Mouse (Mus musculus) lung, postnatal 0 days (tissue): ENCODE measurements around the gene C1s1. TPM values are rescaled to one million over a fixed set of nuclear protein-coding genes. Genes with fewer than 3 reads are reported as not detected.
"Not testable (repeated sequence)": the region's sequence is repeated elsewhere in the genome, so short reads cannot be mapped to it uniquely, and the experiment has no call there.

ENCODE experiments used
- ATAC-seq: fragments of 200-750 bp; cut with Nextera tagmentation; 2 replicates; pipeline ENCODE4 v1.8.0; 2017; ENCODE audit warnings: moderate library complexity
- DNase-seq: peaks from one replicate; pipeline ENCODE4 v3.0.0-alpha.2; 2016; ENCODE audit warnings: low spot score
- H3K27ac ChIP-seq: fragments of 300-500 bp; sonication (generic); 2 replicates; pipeline ENCODE4 v1.5.1; 2014; ENCODE audit warnings: antibody characterized with exemption, mild to moderate bottlenecking, low read length, mixed read lengths
- H3K27me3 ChIP-seq: fragments of 300-500 bp; sonication (generic); replicated peaks from 2 replicates; pipeline ENCODE4 v1.6.1; 2014; ENCODE audit warnings: low read length, mixed read lengths; ENCODE audit not compliant: insufficient read depth
- H3K36me3 ChIP-seq: fragments of 300-500 bp; sonication (generic); 2 replicates; pipeline ENCODE4 v1.6.1; 2014; ENCODE audit warnings: low read length, mixed read lengths; ENCODE audit not compliant: insufficient read depth
- H3K4me1 ChIP-seq: fragments of 300-500 bp; sonication (generic); 2 replicates; pipeline ENCODE4 v1.6.1; 2014; ENCODE audit warnings: antibody characterized with exemption, low read depth, low read length, mixed read lengths; ENCODE audit not compliant: insufficient read depth
- H3K4me2 ChIP-seq: fragments of 300-500 bp; sonication (generic); replicated peaks from 2 replicates; pipeline ENCODE4 v1.6.1; 2014; ENCODE audit warnings: low read depth, mild to moderate bottlenecking, low read length, moderate library complexity, mixed read lengths
- H3K4me3 ChIP-seq: fragments of 300-500 bp; sonication (generic); 2 replicates; pipeline ENCODE4 v1.5.1; 2014; ENCODE audit warnings: low read depth, low read length
- H3K9ac ChIP-seq: fragments of 300-500 bp; sonication (generic); replicated peaks from 2 replicates; pipeline ENCODE4 v1.6.1; 2014; ENCODE audit warnings: low read depth, mild to moderate bottlenecking
- H3K9me3 ChIP-seq: fragments of 300-500 bp; sonication (generic); 2 replicates; pipeline ENCODE4 v1.6.1; 2016; ENCODE audit warnings: low read length, mixed read lengths
- CTCF ChIP-seq: IDR thresholded peaks from 2 replicates; pipeline ENCODE4 v1.5.1; 2016; ENCODE audit warnings: antibody characterized with exemption, mild to moderate bottlenecking
- EP300 ChIP-seq: IDR thresholded peaks from 2 replicates; pipeline ENCODE4 v1.6.1; 2016; ENCODE audit warnings: antibody characterized with exemption, mild to moderate bottlenecking, control low read depth
- WGBS: fragments of 180-500 bp; shearing (Covaris S2); extraction: QIAGEN DNeasy Blood & Tissue Kit; methylation state at CpG from one replicate; pipeline ENCODE4 v1.1.7; 2014; 5-methylcytosine and 5-hydroxymethylcytosine counted together
- polyA plus RNA-seq: library from polyadenylated mRNA; unstranded; fragments of >200 nt; fragmentation: Nextera tagmentation; extraction: Ambion mirVana; gene quantifications from 2 replicates; pipeline ENCODE4 v1.2.1, GENCODE M21; 2015

The C1s1 gene
- 18.7 and 18.8 TPM in 2 replicates for polyA plus RNA-seq

DNA sequence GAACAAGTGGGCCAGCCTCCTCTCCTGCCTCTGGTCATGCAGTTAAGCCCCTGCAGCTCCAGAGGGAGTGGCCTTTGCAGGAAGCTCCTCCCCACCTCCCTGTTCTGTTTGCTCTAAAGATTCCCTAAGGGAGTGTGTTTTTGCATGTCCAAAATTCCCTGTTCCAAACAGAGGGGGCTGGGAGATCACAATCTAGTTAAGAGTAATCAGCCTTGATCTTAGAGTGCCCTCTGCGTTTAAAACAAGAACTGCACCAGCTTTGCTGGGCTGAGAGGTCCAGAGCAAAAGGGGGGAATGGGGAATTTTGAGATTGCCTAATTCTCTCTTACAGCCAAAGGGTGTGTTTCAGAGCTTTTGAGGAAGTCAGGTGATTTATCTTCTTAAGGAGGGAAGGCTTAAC is at the start of gene C1s1:
Gene C1s1, minus strand, starts transcription at position 76 of the 400 bp plus-strand sequence.
- not testable (repeated sequence) for H3K27me3 ChIP-seq, H3K9me3 ChIP-seq, H3K4me2 ChIP-seq, H3K9ac ChIP-seq, H3K27ac ChIP-seq, H3K4me3 ChIP-seq, H3K36me3 ChIP-seq, H3K4me1 ChIP-seq
- 10% methylated on average over 1 of the region's 1 CpGs for WGBS
- peak; percentile 83 for ATAC-seq
- peak; percentile 69 for TF ChIP-seq CTCF
- peak; percentile 70 for DNase-seq

GRCm38 (mm10) chr6:124588771-124589170 is 46.6 kb upstream of the C1s1 start:
- Histone ChIP-seq H3K36me3 (no peaks in the 10 kb centered on the region), H3K9ac (no peak overlapping the region), H3K4me3 (no peak overlapping the region), H3K9me3 (no peaks in the 10 kb centered on the region), H3K27ac (no peak overlapping the region), H3K4me1 (no peaks in the 10 kb centered on the region), H3K27me3 (no peaks in the 10 kb centered on the region), H3K4me2 (no peak overlapping the region)
- no peak for TF ChIP-seq CTCF
- no peak for TF ChIP-seq EP300
- no peak for ATAC-seq
- no peak for DNase-seq

GRCm38 (mm10) chr6:124586266-124586665 is 44.1 kb upstream of the C1s1 start:
- Histone ChIP-seq H3K4me3 (no peak overlapping the region), H3K9ac (no peak overlapping the region), H3K27ac (no peak overlapping the region), H3K9me3 (no peaks in the 10 kb centered on the region), H3K36me3 (no peaks in the 10 kb centered on the region), H3K4me1 (no peaks in the 10 kb centered on the region), H3K27me3 (no peaks in the 10 kb centered on the region), H3K4me2 (no peak overlapping the region)
- TF ChIP-seq EP300 (no peak), CTCF (no peak)
- WGBS = 71% methylated on average over 4 of the region's 4 CpGs
- DNase-seq (no peak), ATAC-seq (no peak)

- Histone ChIP-seq H3K9me3 (no peaks in the 10 kb centered on the region), H3K4me1 (no peaks in the 10 kb centered on the region), H3K27ac (no peak overlapping the region), H3K27me3 (no peaks in the 10 kb centered on the region), H3K4me3 (no peak overlapping the region), H3K4me2 (no peak overlapping the region), H3K36me3 (no peaks in the 10 kb centered on the region), H3K9ac (no peak overlapping the region)
- WGBS = 59% methylated on average over 3 of the region's 3 CpGs
- DNase-seq (no peak), ATAC-seq (no peak)
- TF ChIP-seq CTCF = no peak
- TF ChIP-seq EP300 = no peak
Measured at GRCm38 (mm10) chr6:124585761-124586160, 43.6 kb upstream of the C1s1 start.

DNA sequence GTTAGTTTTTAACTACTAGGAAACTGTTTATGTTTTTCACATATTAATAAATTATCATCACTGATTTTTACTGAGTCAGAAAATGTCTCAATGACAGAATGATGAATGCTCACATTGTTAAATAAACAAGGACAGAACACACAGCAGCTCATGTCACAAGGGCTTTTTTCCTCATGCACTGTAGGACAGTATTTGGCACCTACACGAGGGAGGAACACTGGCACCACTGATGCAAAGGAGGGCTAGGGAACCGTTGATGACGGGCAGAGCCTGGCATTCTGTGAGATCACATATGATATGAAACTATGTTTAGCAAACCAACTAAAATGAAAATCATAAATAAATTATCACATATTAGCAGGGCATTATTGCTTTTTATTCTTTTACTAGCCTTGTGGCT is 42.8 kb upstream of the C1s1 start:
- no peaks in the 10 kb centered on the region for H3K27me3 ChIP-seq
- H3K4me3 ChIP-seq = no peak overlapping the region
- H3K4me1 ChIP-seq = no peaks in the 10 kb centered on the region
- H3K9me3 ChIP-seq = no peaks in the 10 kb centered on the region
- no peak overlapping the region for H3K27ac ChIP-seq
- ATAC-seq (no peak), DNase-seq (no peak)
- H3K4me2 ChIP-seq = no peak overlapping the region
- H3K9ac ChIP-seq = 0 out of 2 replicates have a peak overlapping the region, but pooled peaks have one; percentile 5
- no peaks in the 10 kb centered on the region for H3K36me3 ChIP-seq
- 34% methylated on average over 3 of the region's 3 CpGs for WGBS
- TF ChIP-seq CTCF (no peak), EP300 (no peak)

DNA sequence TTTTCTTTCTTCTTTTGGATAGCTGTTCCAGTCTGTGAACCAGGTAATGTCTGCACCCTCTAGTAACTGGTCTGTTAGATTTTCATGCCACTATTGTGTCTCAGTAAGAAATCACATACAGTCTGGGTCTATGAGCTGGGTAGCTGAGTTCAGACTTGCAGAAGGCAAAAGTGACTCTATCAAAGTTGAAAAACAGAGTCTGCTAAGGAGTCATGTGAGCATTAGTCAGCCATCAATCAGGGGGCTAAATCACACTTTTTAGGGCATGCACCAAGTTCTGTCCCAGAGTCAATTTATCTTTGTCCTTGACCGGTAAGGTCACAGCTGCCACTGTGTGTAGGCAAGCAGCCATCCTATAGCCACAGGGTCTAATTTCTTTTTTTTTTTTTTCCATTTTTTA is 40.1 kb upstream of the C1s1 start:
- H3K36me3 ChIP-seq = no peaks in the 10 kb centered on the region
- ATAC-seq (no peak), DNase-seq (no peak)
- WGBS = 90% methylated on average over 1 of the region's 1 CpGs
- H3K4me1 ChIP-seq = no peaks in the 10 kb centered on the region
- no peak overlapping the region for H3K27ac ChIP-seq
- H3K4me3 ChIP-seq = no peak overlapping the region
- H3K4me2 ChIP-seq = no peak overlapping the region
- H3K9ac ChIP-seq = no peak overlapping the region
- no peaks in the 10 kb centered on the region for H3K9me3 ChIP-seq
- no peak for TF ChIP-seq CTCF
- no peak for TF ChIP-seq EP300
- H3K27me3 ChIP-seq = no peaks in the 10 kb centered on the region

- not testable (repeated sequence) for ATAC-seq, H3K4me3 ChIP-seq, H3K27me3 ChIP-seq, H3K9ac ChIP-seq, H3K36me3 ChIP-seq, H3K4me2 ChIP-seq, DNase-seq, H3K4me1 ChIP-seq, H3K27ac ChIP-seq, H3K9me3 ChIP-seq
- 67% methylated on average over 6 of the region's 7 CpGs for WGBS
Measured at GRCm38 (mm10) chr6:124580155-124580554, 38.0 kb upstream of the C1s1 start.

DNA sequence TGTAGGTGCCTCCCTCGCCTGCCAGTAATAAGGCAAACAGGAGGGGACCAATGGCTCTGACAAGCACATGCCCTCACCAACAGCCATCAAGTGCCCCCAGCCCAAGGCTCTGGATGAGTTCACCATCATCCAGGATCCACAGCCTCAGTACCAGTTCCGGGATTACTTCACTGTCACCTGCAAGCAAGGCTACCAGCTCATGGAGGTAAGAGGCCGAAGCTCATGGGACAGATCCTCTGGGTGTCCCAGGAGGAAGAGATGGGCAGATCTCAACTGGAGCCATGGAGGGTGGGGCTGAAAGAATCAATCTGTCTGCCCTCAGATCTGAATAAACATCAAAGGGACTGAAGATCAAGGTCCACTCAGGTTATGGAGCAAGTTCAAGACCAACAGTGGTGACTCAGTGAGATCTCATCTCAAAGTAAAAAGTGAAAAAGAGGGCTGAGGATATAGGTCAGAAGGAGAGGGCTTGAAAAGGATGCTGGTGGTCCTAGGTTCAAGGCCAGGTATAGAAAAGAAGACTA is 33.1 kb upstream of the C1s1 start:
- H3K36me3 ChIP-seq, H3K4me1 ChIP-seq, H3K27ac ChIP-seq, H3K4me2 ChIP-seq, H3K9me3 ChIP-seq, H3K27me3 ChIP-seq, H3K4me3 ChIP-seq, H3K9ac ChIP-seq, ATAC-seq, DNase-seq: not testable (repeated sequence)
- WGBS = 84% methylated on average over 3 of the region's 3 CpGs
